Mouse (Mus musculus) naive thymus-derived CD4-positive, alpha-beta T cell, adult 2 months (primary cell): ENCODE results near the gene 6430548M08Rik.
A peak's percentile ranks its signal among the peaks of the same experiment; 100 is the strongest.

Experiments used
- DNase-seq: peaks from one replicate; pipeline ENCODE4 v3.0.0-alpha.2; 2011; ENCODE audit warnings: low read depth

The 6430548M08Rik gene

GRCm38 (mm10) chr8:120144652-120145301 lies 30.8 kb downstream of the 6430548M08Rik start:
- no peak for DNase-seq

DNA sequence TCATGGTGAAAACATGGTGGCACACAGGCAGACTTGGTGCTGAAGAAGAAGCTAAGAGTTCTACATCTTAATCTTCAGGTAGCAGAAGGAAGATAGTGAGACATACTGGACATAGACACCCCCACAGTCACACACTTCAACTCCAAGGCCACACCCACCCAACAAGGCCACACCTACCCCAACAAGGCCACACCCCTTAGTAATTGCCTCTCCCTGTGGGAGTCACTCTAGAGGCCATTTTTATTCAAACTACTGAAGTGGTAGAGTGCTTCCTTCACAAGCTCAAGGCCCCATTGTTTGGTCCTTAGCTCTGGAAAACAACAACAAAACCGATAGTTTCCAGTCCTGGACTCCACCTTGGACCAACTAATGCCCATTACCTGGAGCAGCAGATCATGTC lies 32.1 kb downstream of the 6430548M08Rik start:
- no peak for DNase-seq

DNA sequence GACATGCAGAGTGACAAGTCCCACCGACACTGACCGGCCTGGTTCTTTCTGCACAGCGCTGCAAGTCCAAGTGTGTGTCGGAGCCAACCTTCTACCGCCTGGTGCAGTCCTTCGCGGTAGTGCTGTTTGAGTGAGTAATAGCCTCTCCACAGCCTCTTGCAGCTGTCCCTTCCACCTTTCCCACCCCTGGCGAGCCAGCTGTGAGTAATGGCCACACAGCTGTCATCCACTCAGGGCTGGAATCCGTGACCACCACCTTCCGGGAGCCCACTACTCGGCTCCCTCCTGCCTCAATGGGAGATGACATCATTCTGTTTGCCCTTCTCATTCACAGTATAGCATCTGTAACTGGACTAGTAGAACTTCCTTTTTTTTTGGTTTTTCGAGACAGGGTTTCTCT lies 36.1 kb downstream of the 6430548M08Rik start:
- DNase-seq: no peak

DNA sequence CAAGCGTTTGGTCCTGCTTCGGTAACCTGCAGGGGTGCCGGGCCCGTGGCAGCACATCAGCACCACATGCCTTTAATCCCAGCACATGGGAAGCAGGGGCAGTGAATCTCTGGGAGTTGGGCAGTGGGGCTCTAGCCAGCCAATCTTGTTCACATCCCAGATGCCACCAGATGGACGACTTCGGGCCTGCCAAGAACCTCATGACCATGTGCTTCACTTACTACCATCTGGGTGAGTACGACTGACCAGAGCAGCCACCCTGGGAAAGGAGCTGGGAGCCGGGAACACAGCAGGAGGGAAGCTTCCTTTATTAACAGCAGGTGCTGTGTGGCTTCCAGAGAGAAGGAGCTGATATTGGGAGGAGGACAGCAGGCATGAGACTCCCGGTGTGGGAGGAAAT lies 37.2 kb downstream of the 6430548M08Rik start:
- DNase-seq: no peak

DNA sequence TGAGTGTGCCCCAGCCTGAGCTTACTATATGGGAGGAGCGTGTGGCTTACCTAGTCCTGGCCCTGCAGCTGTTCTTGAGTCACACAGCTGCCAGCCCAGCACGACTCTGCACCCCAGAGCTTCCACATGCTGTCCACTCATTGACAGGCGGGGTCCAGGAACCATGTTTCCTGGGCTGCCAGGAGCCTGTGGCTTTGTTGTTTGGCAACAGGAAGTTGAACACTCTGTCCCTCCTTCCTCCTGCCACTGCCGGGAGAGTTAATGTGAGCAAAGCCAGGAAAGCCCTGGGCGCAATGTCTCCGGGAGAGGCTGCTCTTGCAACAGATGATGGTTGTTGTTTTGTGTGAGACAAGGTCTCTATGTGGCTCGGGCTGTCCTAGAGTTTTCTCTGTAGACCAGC lies 38.7 kb downstream of the 6430548M08Rik start:
- DNase-seq: no peak

- DNase-seq: no peak
Observed at GRCm38 (mm10) chr8:120160366-120160765, 46.4 kb downstream of the 6430548M08Rik start.

GRCm38 (mm10) chr8:120161658-120162403 lies 47.9 kb downstream of the 6430548M08Rik start:
- no peak for DNase-seq

DNA sequence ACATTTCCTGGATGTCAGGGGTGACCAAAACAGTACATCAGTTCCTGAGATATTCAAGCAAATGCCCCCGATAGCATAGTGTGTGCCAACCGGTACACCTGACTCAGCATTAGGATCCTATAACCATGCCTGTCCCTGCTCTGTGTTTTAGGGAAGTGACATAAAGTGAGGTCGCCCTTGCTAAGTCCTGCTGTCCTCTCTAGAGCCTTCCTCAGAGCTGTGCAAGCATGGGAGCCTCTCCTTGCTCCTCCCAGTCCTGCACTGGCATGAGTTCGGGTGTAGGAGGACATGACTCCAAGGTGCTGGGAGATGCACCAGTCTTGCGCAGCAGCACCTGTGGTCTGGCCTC lies 48.4 kb downstream of the 6430548M08Rik start:
- DNase-seq: no peak

- DNase-seq: no peak
Observed at GRCm38 (mm10) chr8:120163376-120163775, 49.4 kb downstream of the 6430548M08Rik start.

- DNase-seq: no peak
Observed at GRCm38 (mm10) chr8:120164026-120164425, 50.1 kb downstream of the 6430548M08Rik start.

GRCm38 (mm10) chr8:120167136-120167535 lies 53.2 kb downstream of the 6430548M08Rik start:
- DNase-seq: no peak

DNA sequence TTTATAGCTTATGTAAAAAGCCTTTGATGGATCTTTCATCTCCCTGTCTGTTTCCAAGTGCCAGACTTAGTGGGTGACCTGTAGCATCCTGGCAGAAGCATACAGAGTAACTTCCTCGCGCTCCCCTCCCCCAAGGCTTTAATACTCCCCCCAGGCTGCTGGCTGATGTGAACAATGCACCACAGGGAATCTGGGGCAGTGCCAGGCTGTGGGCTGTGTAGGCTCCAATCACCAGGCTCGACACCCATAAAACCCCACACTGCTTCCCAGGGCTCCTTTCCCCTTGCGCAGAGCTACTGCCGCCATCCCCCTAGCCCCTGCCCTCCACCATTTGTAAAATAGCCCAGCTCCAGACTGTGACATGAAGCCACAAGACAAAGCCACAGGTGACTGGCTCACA lies 53.9 kb downstream of the 6430548M08Rik start:
- DNase-seq: no peak

GRCm38 (mm10) chr8:120169119-120169518 lies 55.2 kb downstream of the 6430548M08Rik start:
- DNase-seq: no peak

- DNase-seq: no peak
Observed at GRCm38 (mm10) chr8:120173195-120173594, 59.2 kb downstream of the 6430548M08Rik start.

DNA sequence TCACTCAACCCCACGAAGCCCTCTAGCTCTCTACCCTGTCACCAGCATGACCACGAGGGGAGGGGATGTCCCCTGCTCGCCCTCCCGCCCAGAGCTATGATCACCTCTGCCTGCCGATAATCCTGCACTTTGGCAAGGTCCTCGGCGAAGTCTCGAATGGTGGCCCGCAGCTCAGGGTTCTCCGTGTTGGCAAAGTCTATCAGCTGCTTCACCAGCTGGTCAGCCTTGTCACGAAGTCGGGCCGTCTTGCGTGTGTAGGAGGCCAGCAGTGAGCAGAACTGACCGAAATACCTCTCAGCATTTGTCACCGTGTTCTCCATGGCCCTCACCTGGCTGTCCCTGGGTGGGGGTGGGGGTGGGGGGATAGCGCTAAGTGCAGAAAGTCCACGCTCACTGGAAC lies 60.7 kb downstream of the 6430548M08Rik start:
- no peak for DNase-seq

DNA sequence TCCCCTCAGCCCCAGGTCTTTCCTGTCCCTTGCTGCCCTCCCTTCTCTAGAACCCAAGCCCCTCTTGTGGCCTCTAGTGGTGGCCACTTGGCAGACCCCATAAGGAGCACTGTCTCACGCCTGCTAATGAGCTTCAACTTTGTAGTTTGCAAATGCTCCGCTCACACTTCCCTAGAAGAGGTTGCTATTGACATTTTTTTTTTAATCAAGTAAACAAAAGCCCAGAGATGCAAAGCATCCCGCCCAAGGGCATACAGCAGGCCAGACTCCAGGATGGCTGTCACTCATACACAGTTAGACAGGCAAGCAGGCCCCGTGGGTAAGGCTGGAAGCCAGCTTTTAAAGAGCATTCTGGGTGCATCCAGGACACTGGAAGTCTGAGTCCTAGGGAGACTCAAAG lies 62.7 kb downstream of the 6430548M08Rik start:
- no peak for DNase-seq

GRCm38 (mm10) chr8:120177318-120178123 lies 63.6 kb downstream of the 6430548M08Rik start, which contains the start of gene Fam92b:
Fam92b (minus strand) TSS chr8:120177466.
- DNase-seq: peak; percentile 57

DNA sequence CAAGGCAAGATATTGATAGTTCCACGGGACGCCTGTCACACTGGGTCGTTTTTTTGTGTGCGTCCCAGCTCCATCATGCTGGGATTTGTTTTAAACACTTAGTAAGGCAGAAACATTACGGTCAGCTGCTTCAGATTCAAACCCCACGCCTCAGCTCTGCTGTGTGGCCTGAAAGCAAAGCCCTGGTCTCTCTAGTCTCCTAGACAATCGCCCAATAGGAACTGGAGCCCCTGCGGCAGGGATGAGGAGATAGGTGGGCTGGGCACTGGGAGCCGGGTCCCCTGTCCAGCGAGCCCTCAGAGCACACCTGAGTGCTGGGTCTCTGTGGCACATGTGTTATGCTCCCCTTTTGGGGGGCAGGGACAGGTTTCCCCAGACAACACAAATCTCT lies 64.2 kb downstream of the 6430548M08Rik start:
- peak; percentile 26 for DNase-seq

DNA sequence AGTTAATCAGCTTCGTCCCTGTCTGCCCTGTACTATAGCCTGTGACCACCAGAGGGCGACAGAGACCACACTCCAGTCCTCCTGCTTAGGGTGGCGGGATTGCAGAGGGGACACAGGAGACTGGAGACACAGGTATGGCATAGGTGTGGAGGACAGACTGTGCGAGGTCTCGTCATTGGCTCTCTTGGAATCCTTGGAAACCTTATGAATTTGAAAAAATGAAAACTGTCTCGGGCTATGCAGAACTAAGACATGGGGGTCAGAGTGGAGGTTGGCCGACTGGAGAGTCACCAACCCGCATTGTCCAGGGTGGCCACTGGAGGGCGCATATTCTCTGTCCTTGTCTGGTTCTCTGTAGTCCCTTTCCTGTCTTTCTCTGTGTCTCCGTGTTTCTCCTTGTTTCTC lies 65.1 kb downstream of the 6430548M08Rik start:
- peak; percentile 92 for DNase-seq

DNA sequence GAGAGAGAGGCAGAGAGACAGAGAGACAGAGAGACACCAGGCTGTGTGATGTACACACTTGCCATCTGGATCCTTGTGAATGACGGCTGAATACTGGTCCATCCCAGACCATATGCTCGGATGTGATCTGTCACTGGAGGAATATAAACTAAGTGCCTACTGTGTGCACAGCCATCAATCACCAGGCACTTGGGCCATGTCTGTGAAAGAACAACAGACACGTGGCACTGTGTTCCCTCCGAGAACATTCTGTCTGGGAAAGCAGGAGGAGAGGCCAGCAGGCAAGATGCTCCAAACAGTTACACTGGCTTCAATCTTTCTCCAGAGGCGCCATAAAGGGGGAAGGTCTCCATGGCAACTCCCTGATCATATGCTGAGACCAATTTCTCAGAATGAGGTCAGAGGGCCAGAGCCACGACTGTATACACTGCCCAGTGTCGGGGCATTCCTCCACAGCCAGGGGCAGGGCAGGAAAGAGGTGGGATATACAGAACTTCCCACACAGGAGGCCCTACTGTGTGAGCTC lies 66.6 kb downstream of the 6430548M08Rik start:
- DNase-seq: no peak

DNA sequence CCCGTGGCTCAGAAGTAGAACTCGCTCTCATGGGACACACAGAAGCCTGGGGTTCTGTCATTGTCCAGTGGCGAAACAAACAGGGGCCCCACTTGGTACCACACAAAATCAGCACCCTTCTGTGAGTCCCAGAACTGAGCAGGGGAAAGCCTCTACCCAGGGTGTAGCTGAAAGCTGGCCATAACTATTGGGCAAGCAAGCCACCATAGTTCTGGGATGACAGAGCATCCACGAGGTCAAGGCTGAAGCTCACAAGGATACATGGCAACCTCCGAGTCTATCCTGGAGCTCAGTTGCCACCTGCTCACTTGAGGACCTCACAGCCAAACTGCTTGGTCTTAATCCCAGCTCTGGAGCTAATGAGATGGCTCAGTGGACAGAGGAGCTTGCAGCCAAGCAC lies 67.3 kb downstream of the 6430548M08Rik start:
- DNase-seq: no peak

DNA sequence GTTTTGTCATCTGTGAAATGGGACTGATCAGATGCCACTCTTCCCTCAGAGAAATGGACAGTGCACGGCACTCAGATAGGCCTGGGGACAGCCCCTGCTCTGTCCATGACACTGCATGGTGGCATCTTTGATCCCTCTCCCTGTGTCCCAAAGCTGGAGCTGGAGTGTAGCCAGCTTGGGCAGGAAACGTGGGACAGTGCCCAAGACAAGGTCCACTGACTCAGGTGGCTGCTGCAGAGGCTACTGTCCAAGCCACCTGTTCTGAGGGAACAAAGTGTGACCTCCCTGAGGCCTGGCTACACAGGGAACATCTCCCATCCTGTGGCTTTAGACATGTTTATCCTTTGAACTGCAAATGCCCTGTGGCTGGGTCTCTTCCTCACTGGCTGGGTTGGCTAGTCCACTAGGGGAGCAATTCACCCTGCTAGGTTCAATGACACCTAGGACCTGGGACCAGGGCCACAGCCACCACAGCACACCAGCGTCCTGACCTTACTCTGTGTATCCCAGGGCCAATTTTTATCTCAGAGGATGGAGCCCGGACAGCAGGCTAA lies 68.0 kb downstream of the 6430548M08Rik start:
- no peak for DNase-seq
